Mouse (Mus musculus) heart, adult 2 months (tissue): ENCODE results near the gene Cnga4. TPM values are rescaled to one million over a fixed set of nuclear protein-coding genes. Genes with fewer than 3 reads are reported as not detected.

Source experiments
- DNase-seq, 2 experiments: peaks; one replicate each; pipeline ENCODE4 v3.0.0; 2021
- H3K27ac ChIP-seq: fragments of 200-600 bp; 2 replicates; pipeline ENCODE4 v1.8.1; 2022
- H3K27me3 ChIP-seq: fragments of 200-500 bp; 2 replicates; pipeline ENCODE4 v1.6.1; 2012; ENCODE audit warnings: mild to moderate bottlenecking, low read length, inconsistent platforms, mixed read lengths; ENCODE audit not compliant: control insufficient read depth, insufficient read depth
- H3K36me3 ChIP-seq: fragments of 200-500 bp; 2 replicates; pipeline ENCODE4 v1.6.1; 2012; ENCODE audit warnings: low read length, inconsistent platforms; ENCODE audit not compliant: control insufficient read depth, insufficient read depth
- H3K4me1 ChIP-seq: fragments of 200-500 bp; 2 replicates; pipeline ENCODE4 v1.6.1; 2011; ENCODE audit warnings: low read length; ENCODE audit not compliant: control insufficient read depth, insufficient read depth
- H3K4me3 ChIP-seq: fragments of 200-600 bp; 2 replicates; pipeline ENCODE4 v1.8.1; 2022
- H3K79me2 ChIP-seq: fragments of 200-500 bp; replicated peaks from 2 replicates; pipeline ENCODE4 v1.6.1; 2012; ENCODE audit warnings: mild to moderate bottlenecking, inconsistent platforms, low read length, moderate library complexity, mixed read lengths; ENCODE audit not compliant: control insufficient read depth, insufficient read depth
- H3K9ac ChIP-seq: fragments of 200-500 bp; 2 replicates; pipeline ENCODE4 v1.6.1; 2012; ENCODE audit warnings: low read depth, mild to moderate bottlenecking, control low read depth, inconsistent platforms, low read length, mixed read lengths
- CTCF ChIP-seq: fragments of 200-600 bp; IDR thresholded peaks from 2 replicates; pipeline ENCODE4 v1.8.1; 2022; ENCODE audit warnings: antibody characterized with exemption, mild to moderate bottlenecking, moderate library complexity
- EP300 ChIP-seq: fragments of 200-500 bp; IDR thresholded peaks from 2 replicates; pipeline ENCODE4 v1.6.1; 2011; ENCODE audit warnings: low read depth, low read length, control low read depth; ENCODE audit not compliant: insufficient read depth
- POLR2A ChIP-seq: fragments of 200-500 bp; IDR thresholded peaks from 2 replicates; pipeline ENCODE4 v1.6.1; 2011; ENCODE audit warnings: mild to moderate bottlenecking, low read depth, low read length, control low read depth; ENCODE audit not compliant: insufficient read depth
- WGBS: fragments of 180-500 bp; shearing (Covaris S2); methylation state at CpG from one replicate; pipeline ENCODE4 v1.1.7; 2018; 5-methylcytosine and 5-hydroxymethylcytosine counted together
- intact Hi-C: fragments of 180-260 bp; cut with DNase I; formaldehyde crosslinking; loops from one replicate; pipeline ENCODE4 v1.15.1; 2025
- polyA plus RNA-seq: library from polyadenylated mRNA; depleted of rRNA; stranded (reverse); fragments of >200 nt; gene quantifications from 2 replicates; pipeline ENCODE4 v1.2.3, GENCODE M21; 2012
- total RNA-seq, 2 experiments: library from RNA; stranded (reverse); gene quantifications; 2 replicates each; pipeline ENCODE4 v1.2.3; 2021

Cnga4 gene
- total and polyA plus RNA-seq, 3 experiments, result 0.14 TPM; not detected in 2

DNA sequence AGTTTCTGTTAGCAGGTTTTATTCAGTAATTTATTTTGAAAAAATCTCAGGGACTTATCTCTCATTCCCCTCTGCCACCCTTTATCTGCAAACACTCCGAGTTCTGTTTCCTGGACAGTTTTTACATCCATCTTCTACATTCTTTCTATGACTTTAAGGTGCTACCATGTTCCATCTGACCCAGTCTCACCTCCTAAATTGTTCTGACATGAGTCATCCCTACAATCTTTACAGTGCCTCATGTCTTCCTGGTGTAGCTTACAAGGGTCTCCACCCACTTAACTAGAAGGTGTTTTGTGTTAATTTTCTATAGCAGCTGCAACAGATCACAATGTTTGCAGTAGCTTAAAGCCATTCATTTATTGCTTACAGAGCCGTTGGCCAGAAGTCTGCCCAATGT lies 16.5 kb downstream of the Cnga4 start:
- WGBS, result 34% methylated on average over 2 of the region's 2 CpGs
- Histone ChIP-seq H3K79me2 (no peaks in the 10 kb centered on the region), H3K4me3 (no peak overlapping the region), H3K27me3 (peaks cover 9% of the 10 kb centered on the region), H3K4me1 (no peaks in the 10 kb centered on the region), H3K36me3 (no peaks in the 10 kb centered on the region), H3K27ac (no peak overlapping the region), H3K9ac (no peak overlapping the region)
- intact Hi-C loops, result no loop called here
- DNase-seq, result no peak
- TF ChIP-seq EP300 (no peak), CTCF (no peak), POLR2A (no peak)

DNA sequence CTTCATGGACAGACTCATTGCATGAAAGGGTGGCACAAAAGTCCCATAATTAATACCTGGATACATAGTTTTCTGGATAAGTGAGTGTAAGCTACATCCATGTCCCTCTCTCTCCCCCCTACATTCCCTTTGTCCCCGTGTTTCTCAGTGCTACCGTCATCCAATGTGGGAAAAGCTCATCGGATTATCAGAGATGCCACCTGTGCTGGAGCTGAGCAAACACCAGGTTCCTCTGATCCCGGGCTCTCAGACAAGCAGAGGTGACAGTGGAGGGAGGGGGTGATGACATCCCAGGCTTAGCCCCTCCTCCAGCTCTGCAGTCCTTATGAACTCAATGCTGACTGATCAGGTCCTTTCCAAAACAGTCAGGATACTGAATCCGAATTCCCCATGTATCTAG lies 20.0 kb downstream of the Cnga4 start:
- TF ChIP-seq POLR2A (no peak), CTCF (no peak), EP300 (no peak)
- Histone ChIP-seq H3K9ac (no peak overlapping the region), H3K36me3 (no peaks in the 10 kb centered on the region), H3K27ac (no peak overlapping the region), H3K27me3 (peaks cover 13% of the 10 kb centered on the region), H3K4me1 (no peaks in the 10 kb centered on the region), H3K79me2 (no peaks in the 10 kb centered on the region), H3K4me3 (no peak overlapping the region)
- 23% methylated on average over 5 of the region's 5 CpGs for WGBS
- intact Hi-C loops, result no loop called here
- no peak for DNase-seq

DNA sequence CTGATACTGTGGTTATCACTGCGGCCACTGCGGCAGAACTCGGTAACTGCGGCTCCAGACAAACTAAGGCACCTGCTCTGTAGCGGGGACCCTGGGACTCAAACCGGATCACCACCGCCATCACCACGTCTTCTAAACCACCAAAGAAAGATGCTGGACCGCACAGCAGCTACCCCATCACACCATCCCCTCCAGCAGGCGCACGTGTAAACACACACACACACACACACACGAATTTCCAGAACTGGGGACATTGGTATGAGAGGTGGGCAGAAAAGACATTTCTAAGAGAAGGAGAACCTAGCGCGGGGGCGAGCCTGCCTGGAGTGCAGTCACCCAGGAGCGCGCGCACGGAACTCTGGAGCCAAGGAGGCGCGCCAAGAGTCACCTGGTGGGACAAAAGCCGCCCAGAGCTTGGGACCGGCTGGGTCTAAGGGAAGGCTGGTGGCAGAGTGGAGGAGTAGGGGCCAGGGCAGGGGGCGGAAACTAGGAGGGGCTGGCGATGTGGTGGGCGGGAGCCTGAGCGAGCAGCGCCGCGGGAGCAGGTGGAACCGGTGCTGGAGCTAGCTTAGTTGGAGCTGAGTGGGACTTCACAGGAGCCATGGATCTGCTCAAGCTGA lies 21.2 kb downstream of the Cnga4 start, which contains the start of gene Cckbr:
Cckbr (plus strand) TSS at position 308 of the 620 bp plus-strand sequence.
- Histone ChIP-seq H3K27ac (no peak within 1 kb of the TSS), H3K36me3 (no peaks in the 10 kb centered on the region), H3K9ac (no peak within 1 kb of the TSS), H3K4me3 (no peak within 1 kb of the TSS), H3K4me1 (no peaks in the 10 kb centered on the region), H3K79me2 (no peaks in the 10 kb centered on the region), H3K27me3 (peaks cover 15% of the 10 kb centered on the region)
- TF ChIP-seq POLR2A (no peak), CTCF (no peak), EP300 (no peak)
- no peak for DNase-seq
- intact Hi-C loops, result no loop called here
- WGBS, result 2% methylated on average over 31 of the region's 31 CpGs

DNA sequence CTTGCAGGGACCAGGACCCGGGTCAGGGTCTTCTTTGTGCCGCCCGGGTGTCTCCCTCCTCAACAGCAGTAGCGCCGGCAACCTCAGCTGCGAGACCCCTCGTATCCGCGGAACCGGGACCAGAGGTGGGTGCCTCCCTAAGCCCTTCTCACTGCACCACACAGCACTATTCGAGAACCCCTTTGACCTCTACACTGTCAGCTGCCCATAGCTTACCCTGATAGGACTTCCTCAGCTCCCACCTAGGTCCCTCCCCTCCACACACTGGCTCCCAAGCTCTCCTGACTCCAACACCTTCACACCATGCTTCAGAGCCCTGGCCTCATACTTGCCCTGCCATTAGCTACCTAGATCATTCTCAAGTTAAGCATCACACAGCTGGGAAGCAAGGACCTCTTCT lies 21.7 kb downstream of the Cnga4 start:
- no peak overlapping the region for H3K9ac ChIP-seq
- no peaks in the 10 kb centered on the region for H3K36me3 ChIP-seq
- no peaks in the 10 kb centered on the region for H3K79me2 ChIP-seq
- TF ChIP-seq CTCF, result no peak
- TF ChIP-seq POLR2A, result no peak
- TF ChIP-seq EP300, result no peak
- no peak for DNase-seq
- H3K4me3 ChIP-seq, result no peak overlapping the region
- 1% methylated on average over 11 of the region's 11 CpGs for WGBS
- H3K27ac ChIP-seq, result no peak overlapping the region
- H3K4me1 ChIP-seq, result no peaks in the 10 kb centered on the region
- intact Hi-C loops, result no loop called here
- H3K27me3 ChIP-seq, result peaks cover 15% of the 10 kb centered on the region

DNA sequence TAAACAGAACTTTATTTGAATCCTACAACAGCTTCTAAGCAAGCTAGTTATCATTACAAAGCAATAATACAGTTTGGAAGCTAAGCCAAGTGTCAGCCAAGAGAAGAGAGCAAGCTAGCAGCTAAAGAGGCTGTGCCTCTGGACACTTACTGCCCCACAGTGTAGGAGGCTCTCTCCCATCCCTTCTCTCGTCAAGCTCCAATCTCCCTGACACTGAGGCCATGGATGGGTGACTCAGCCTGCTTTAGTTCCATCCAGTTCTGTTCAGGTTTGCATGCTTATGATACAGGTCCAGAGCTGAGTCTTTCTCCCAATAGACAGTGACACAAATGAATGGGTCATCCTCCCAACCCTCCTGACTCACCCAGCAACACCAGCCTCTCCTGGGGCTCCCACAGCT lies 27.7 kb downstream of the Cnga4 start:
- DNase-seq, result no peak
- TF ChIP-seq POLR2A (no peak), CTCF (no peak), EP300 (no peak)
- WGBS, result 31% methylated on average over 1 of the region's 1 CpGs
- H3K4me3 ChIP-seq, result no peak overlapping the region
- H3K79me2 ChIP-seq, result no peaks in the 10 kb centered on the region
- H3K36me3 ChIP-seq, result no peaks in the 10 kb centered on the region
- H3K9ac ChIP-seq, result no peak overlapping the region
- H3K27ac ChIP-seq, result no peak overlapping the region
- intact Hi-C loops, result no loop called here
- no peaks in the 10 kb centered on the region for H3K4me1 ChIP-seq
- H3K27me3 ChIP-seq, result peaks cover 2% of the 10 kb centered on the region; the same call in 1 of the 2 replicates

DNA sequence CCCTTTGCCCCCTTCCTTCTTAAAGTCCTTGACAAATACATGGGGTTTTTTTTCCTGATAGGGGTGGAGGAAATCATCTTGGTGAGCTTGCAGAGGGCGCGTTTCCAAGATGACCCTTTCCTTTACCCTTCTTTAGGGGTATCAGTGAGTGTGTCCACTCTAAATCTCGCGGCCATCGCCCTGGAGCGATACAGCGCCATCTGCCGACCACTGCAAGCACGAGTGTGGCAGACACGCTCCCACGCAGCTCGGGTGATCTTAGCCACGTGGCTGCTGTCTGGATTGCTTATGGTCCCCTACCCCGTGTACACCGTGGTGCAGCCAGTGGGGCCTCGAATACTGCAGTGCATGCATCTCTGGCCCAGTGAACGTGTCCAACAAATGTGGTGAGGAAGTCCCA lies 29.5 kb downstream of the Cnga4 start:
- Histone ChIP-seq H3K27me3 (peaks cover 2% of the 10 kb centered on the region; the same call in 1 of the 2 replicates), H3K4me3 (no peak overlapping the region), H3K27ac (no peak overlapping the region), H3K79me2 (no peaks in the 10 kb centered on the region), H3K4me1 (peaks cover 2% of the 10 kb centered on the region; the same call in 1 of the 2 replicates), H3K9ac (no peak overlapping the region), H3K36me3 (no peaks in the 10 kb centered on the region)
- no peak for DNase-seq
- intact Hi-C loops, result no loop called here
- no peak for TF ChIP-seq POLR2A
- TF ChIP-seq EP300, result no peak
- no peak for TF ChIP-seq CTCF
- WGBS, result 81% methylated on average over 17 of the region's 17 CpGs
